ENCODE assay signal across 8 mouse cellular contexts in genomic region chr8:106682971-106683668, GRCm38 (mm10). TPM values are rescaled to one million over a fixed set of nuclear protein-coding genes. Genes with fewer than 3 reads are reported as not detected.
A peak's percentile ranks its signal among the peaks of the same experiment; 100 is the strongest.
DNase-seq lines count a peak whose midpoint lies in the region; ATAC-seq and TF ChIP-seq lines count a peak whose summit lies in the region.

TSS of gene Tango6 (plus strand) at chr8:106683068.

- peak; percentile 50 for TF ChIP-seq CTCF in G1E (IDR thresholded peaks at IDR 0.05; ENCODE audit: low read depth, low read length)
- TF ChIP-seq CTCF in forebrain, postnatal 0 days (IDR thresholded peaks at IDR 0.05; ENCODE audit: low read depth) = peak; percentile 85

- H3K36me3 ChIP-seq in G1E (replicated peaks) = peaks cover under 1% of the 10 kb centered on the region
- no peaks in the 10 kb centered on the region for H3K36me3 ChIP-seq in forebrain, postnatal 0 days (ENCODE audit: insufficient read depth)
- H3K36me3 ChIP-seq in lung, embryonic 16.5 days (ENCODE audit: control insufficient read depth, insufficient read depth, low read length) = no peaks in the 10 kb centered on the region

- H3K27me3 ChIP-seq in G1E (ENCODE audit: insufficient read depth, low read length) = no peaks in the 10 kb centered on the region
- H3K27me3 ChIP-seq in forebrain, postnatal 0 days (ENCODE audit: insufficient read depth, low read length) = no peaks in the 10 kb centered on the region
- no peaks in the 10 kb centered on the region for H3K27me3 ChIP-seq in lung, embryonic 16.5 days (ENCODE audit: control insufficient read depth, insufficient read depth, low read depth, low read length)

- no peaks in the 10 kb centered on the region for H3K9me3 ChIP-seq in G1E (replicated peaks)
- H3K9me3 ChIP-seq in forebrain, postnatal 0 days (ENCODE audit: low read length) = no peaks in the 10 kb centered on the region
- no peaks in the 10 kb centered on the region for H3K9me3 ChIP-seq in lung, embryonic 16.5 days (ENCODE audit: control insufficient read depth, low read length)

- 1% methylated on average over 50 of the region's 50 CpGs for WGBS in forebrain, postnatal 0 days
- WGBS in lung, embryonic 16.5 days = 0% methylated on average over 50 of the region's 50 CpGs

- peak within 1 kb of the TSS; percentile 88 for H3K27ac ChIP-seq in forebrain, postnatal 0 days (ENCODE audit: low read depth, low read length)
- peak within 1 kb of the TSS; percentile 96 for H3K27ac ChIP-seq in lung, embryonic 16.5 days (ENCODE audit: low read length)

- peak within 1 kb of the TSS; percentile 76 for H3K9ac ChIP-seq in forebrain, postnatal 0 days
- peak within 1 kb of the TSS; percentile 85 for H3K9ac ChIP-seq in lung, embryonic 16.5 days (ENCODE audit: low read length)

- ATAC-seq in G1E (ENCODE audit: extremely low read depth, insufficient number of reproducible peaks, low FRiP score, poor library complexity, severe bottlenecking) = peak; percentile 86
- ATAC-seq in forebrain, postnatal 0 days = peak; percentile 95
- peak; percentile 98 for ATAC-seq in lung, embryonic 16.5 days (ENCODE audit: low read depth)

- peak within 1 kb of the TSS; percentile 65 for H3K4me2 ChIP-seq in forebrain, postnatal 0 days (ENCODE audit: low read depth)
- H3K4me2 ChIP-seq in lung, embryonic 16.5 days (ENCODE audit: low read depth, low read length) = peak within 1 kb of the TSS; percentile 62

- H3K4me1 ChIP-seq in G1E (ENCODE audit: insufficient read depth, low read depth, low read length) = peaks cover 7% of the 10 kb centered on the region
- no peaks in the 10 kb centered on the region for H3K4me1 ChIP-seq in forebrain, postnatal 0 days (ENCODE audit: insufficient read depth)
- peaks cover 4% of the 10 kb centered on the region for H3K4me1 ChIP-seq in lung, embryonic 16.5 days (replicated peaks; ENCODE audit: control insufficient read depth, insufficient read depth, low read length)

- peak within 1 kb of the TSS; percentile 87 for H3K4me3 ChIP-seq in G1E (ENCODE audit: low read depth, low read length)
- H3K4me3 ChIP-seq in forebrain, postnatal 0 days (ENCODE audit: low read depth, low read length) = peak within 1 kb of the TSS; percentile 67
- H3K4me3 ChIP-seq in lung, embryonic 16.5 days (ENCODE audit: low read length) = peak within 1 kb of the TSS; percentile 81

- DNase-seq in G1E (ENCODE audit: low spot score) = peak; percentile 85
- peak; percentile 88 to 93 for DNase-seq in cerebellum, adult 18-20 months
- DNase-seq in forebrain, postnatal 0 days = peak; percentile 92
- DNase-seq in heart, postnatal 4 days = peak; percentile 94
- peak; percentile 74 for DNase-seq in layer of hippocampus, adult 9-10 months (ENCODE audit: low spot score)
- DNase-seq in ovary, postnatal 10 days (ENCODE audit: low spot score) = peak; percentile 88
- peak; percentile 82 to 92 for DNase-seq in thymus, postnatal 10 days (ENCODE audit: low spot score in 2 of 2)

RNA-seq across cellular contexts. Expression of gene Tango6, which starts in this region (rescaled TPM):
- total RNA-seq in G1E (2014; fragmentation: Nextera tagmentation) = 5.6 and 6.5 TPM in 2 replicates
- 2.0 and 2.7 TPM in 2 replicates for total RNA-seq in G1E (2017)
- polyA plus RNA-seq in G1E (2012) = 1.7 and 2.0 TPM in 2 replicates
- total RNA-seq in forebrain, postnatal 0 days (2014; rRNA removed) = 5.3 and 7.5 TPM in 2 replicates
- polyA plus RNA-seq in forebrain, postnatal 0 days (2015; fragmentation: Nextera tagmentation; extraction: Ambion mirVana) = 2.3 and 3.8 TPM in 2 replicates
- total RNA-seq in heart, postnatal 4 days (2021) = 10 to 100 TPM; 10.4 to 10.5 TPM
- polyA plus RNA-seq in lung, embryonic 16.5 days (2015; fragmentation: Nextera tagmentation; extraction: Ambion mirVana) = 10.2 and 10.5 TPM in 2 replicates

Comparison
In these comparisons a context has a peak if more than half of its experiments do, and no peak if none do; other contexts are left out.
1. Peak in every context shown above with its lines: DNase-seq, ATAC-seq, H3K4me3 ChIP-seq and H3K27ac ChIP-seq.